Mouse (Mus musculus) NIH3T3 (cell line): Measurements from ENCODE around the gene Nbea.
"Not testable (repeated sequence)": the region's sequence is repeated elsewhere in the genome, so short reads cannot be mapped to it uniquely, and the experiment has no call there.

Source experiments
- DNase-seq: peaks from one replicate; pipeline ENCODE4 v3.0.0-alpha.2; 2012; ENCODE audit warnings: low read depth

Nbea gene

GRCm38 (mm10) chr3:56034596-56034995, 148.9 kb downstream of the Nbea start:
- DNase-seq = no peak

GRCm38 (mm10) chr3:56018494-56018893, 165.0 kb downstream of the Nbea start:
- no peak for DNase-seq

- no peak for DNase-seq
Observed at GRCm38 (mm10) chr3:56011132-56011531, 172.4 kb downstream of the Nbea start.

GRCm38 (mm10) chr3:56007991-56008390, 175.5 kb downstream of the Nbea start:
- DNase-seq = peak; percentile 74

- DNase-seq = peak; percentile 81
Observed at GRCm38 (mm10) chr3:56000259-56000658, 183.2 kb downstream of the Nbea start.

GRCm38 (mm10) chr3:55978361-55978760, 205.1 kb downstream of the Nbea start:
- no peak for DNase-seq

- not testable (repeated sequence) for DNase-seq
Observed at GRCm38 (mm10) chr3:55976986-55977385, 206.5 kb downstream of the Nbea start.

GRCm38 (mm10) chr3:55965723-55966156, 217.8 kb downstream of the Nbea start:
- no peak for DNase-seq

GRCm38 (mm10) chr3:55963032-55963431, 220.5 kb downstream of the Nbea start:
- no peak for DNase-seq

GRCm38 (mm10) chr3:55949994-55950393, 233.5 kb downstream of the Nbea start:
- no peak for DNase-seq

- DNase-seq = no peak
Observed at GRCm38 (mm10) chr3:55949148-55949547, 234.4 kb downstream of the Nbea start.

GRCm38 (mm10) chr3:55927343-55927742, 256.2 kb downstream of the Nbea start:
- no peak for DNase-seq

GRCm38 (mm10) chr3:55909290-55909689, 274.2 kb downstream of the Nbea start:
- peak; percentile 65 for DNase-seq

GRCm38 (mm10) chr3:55890574-55890973, 292.9 kb downstream of the Nbea start:
- DNase-seq = no peak

GRCm38 (mm10) chr3:55889227-55889626, 294.3 kb downstream of the Nbea start:
- no peak for DNase-seq

- no peak for DNase-seq
Observed at GRCm38 (mm10) chr3:55887829-55888210, 295.7 kb downstream of the Nbea start.

- DNase-seq = peak; percentile 27
Observed at GRCm38 (mm10) chr3:55887193-55887828, 296.2 kb downstream of the Nbea start.

GRCm38 (mm10) chr3:55872944-55873924, 310.3 kb downstream of the Nbea start:
- DNase-seq = no peak

GRCm38 (mm10) chr3:55852488-55852887, 331.0 kb downstream of the Nbea start:
- no peak for DNase-seq

GRCm38 (mm10) chr3:55847115-55847514, 336.4 kb downstream of the Nbea start:
- DNase-seq = no peak

- peak; percentile 46 for DNase-seq
Observed at GRCm38 (mm10) chr3:55837188-55837587, 346.3 kb downstream of the Nbea start.

GRCm38 (mm10) chr3:55835207-55835606, 348.3 kb downstream of the Nbea start:
- no peak for DNase-seq

- DNase-seq = no peak
Observed at GRCm38 (mm10) chr3:55830226-55830625, 353.3 kb downstream of the Nbea start.
